Mouse (Mus musculus) spleen, adult 2 months (tissue): ENCODE results near the gene Rp9. TPM values are rescaled to one million over a fixed set of nuclear protein-coding genes. Genes with fewer than 3 reads are reported as not detected.

Experiments
- DNase-seq, 2 experiments: peaks; one replicate each; pipeline versions ENCODE4 v3.0.0 to v3.0.0-alpha.2; 2012 to 2021; ENCODE audit warnings: low spot score in 2 of 2, low read depth in 1 of 2
- H3K27ac ChIP-seq: fragments of 200-500 bp; 2 replicates; pipeline ENCODE4 v1.5.1; 2012; ENCODE audit warnings: low read length, inconsistent platforms; ENCODE audit not compliant: insufficient read depth
- H3K27me3 ChIP-seq: fragments of 200-500 bp; 2 replicates; pipeline ENCODE4 v1.6.1; 2012; ENCODE audit warnings: mild to moderate bottlenecking, moderate library complexity, low read length, inconsistent platforms; ENCODE audit not compliant: control insufficient read depth, insufficient read depth
- H3K36me3 ChIP-seq: fragments of 200-500 bp; 2 replicates; pipeline ENCODE4 v1.6.1; 2012; ENCODE audit warnings: mild to moderate bottlenecking, low read length, inconsistent platforms; ENCODE audit not compliant: control insufficient read depth, insufficient read depth
- H3K4me1 ChIP-seq: fragments of 200-500 bp; 2 replicates; pipeline ENCODE4 v1.6.1; 2011; ENCODE audit warnings: inconsistent platforms; ENCODE audit not compliant: control insufficient read depth, insufficient read depth, insufficient read length
- H3K4me3 ChIP-seq: fragments of 200-500 bp; 2 replicates; pipeline ENCODE4 v1.5.1; 2011; ENCODE audit warnings: mild to moderate bottlenecking, inconsistent platforms; ENCODE audit not compliant: insufficient read depth, insufficient read length; ENCODE audit errors: extremely low read depth
- CTCF ChIP-seq: fragments of 200-500 bp; IDR thresholded peaks from 2 replicates; pipeline ENCODE4 v1.5.1; 2011; ENCODE audit warnings: mild to moderate bottlenecking, inconsistent platforms; ENCODE audit not compliant: insufficient read depth, insufficient read length, insufficient replicate concordance; ENCODE audit errors: extremely low read depth
- POLR2A ChIP-seq: fragments of 200-500 bp; IDR thresholded peaks from 2 replicates; pipeline ENCODE4 v1.6.1; 2011; ENCODE audit warnings: low read depth, low read length, inconsistent platforms
- WGBS: fragments of 180-500 bp; shearing (Covaris S2); methylation state at CpG from one replicate; pipeline ENCODE4 v1.1.7; 2018; 5-methylcytosine and 5-hydroxymethylcytosine counted together
- polyA plus RNA-seq: library from polyadenylated mRNA; depleted of rRNA; stranded (reverse); fragments of >200 nt; gene quantifications from 2 replicates; pipeline ENCODE4 v1.2.3, GENCODE M21; 2012

Rp9 gene
- polyA plus RNA-seq, 1 experiment: 64.8 TPM

GRCm38 (mm10) chr9:22438826-22439225, 30.7 kb downstream of the Rp9 start:
- Histone ChIP-seq H3K27ac (no peak overlapping the region), H3K4me1 (no peaks in the 10 kb centered on the region), H3K27me3 (no peaks in the 10 kb centered on the region), H3K36me3 (no peaks in the 10 kb centered on the region), H3K4me3 (no peak overlapping the region)
- DNase-seq: no peak
- WGBS: 77% methylated on average over 1 of the region's 1 CpGs
- no peak for TF ChIP-seq CTCF
- TF ChIP-seq POLR2A: no peak

DNA sequence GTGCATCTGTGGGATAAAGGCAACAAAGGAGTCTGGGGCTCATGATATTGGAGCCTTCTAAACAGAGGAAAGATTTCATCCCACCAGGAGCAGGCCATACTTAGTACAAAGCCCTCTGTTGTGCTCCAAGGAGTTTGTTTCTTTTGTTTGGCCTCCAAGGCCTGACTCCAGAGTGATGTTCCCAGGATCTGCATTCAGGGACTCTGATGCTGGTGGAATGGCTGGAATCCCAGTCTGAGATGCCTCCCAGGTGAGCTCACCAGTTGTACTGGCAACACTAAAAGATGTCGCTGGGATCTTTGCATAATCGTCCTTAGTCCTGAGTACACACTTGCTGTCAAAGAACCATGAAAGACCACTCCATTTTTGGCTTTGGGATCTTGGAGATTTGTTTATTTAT, 35.4 kb downstream of the Rp9 start:
- WGBS: 93% methylated on average over 2 of the region's 2 CpGs
- Histone ChIP-seq H3K27ac (no peak overlapping the region), H3K4me1 (peaks cover 6% of the 10 kb centered on the region; the same call in 1 of the 2 replicates), H3K27me3 (no peaks in the 10 kb centered on the region), H3K36me3 (no peaks in the 10 kb centered on the region), H3K4me3 (no peak overlapping the region)
- TF ChIP-seq CTCF (no peak), POLR2A (no peak)
- DNase-seq: no peak

GRCm38 (mm10) chr9:22433221-22433620, 36.3 kb downstream of the Rp9 start:
- 90% methylated on average over 2 of the region's 2 CpGs for WGBS
- Histone ChIP-seq H3K27ac (no peak overlapping the region), H3K27me3 (no peaks in the 10 kb centered on the region), H3K36me3 (no peaks in the 10 kb centered on the region), H3K4me1 (peaks cover 6% of the 10 kb centered on the region; the same call in 1 of the 2 replicates), H3K4me3 (no peak overlapping the region)
- DNase-seq: no peak
- TF ChIP-seq POLR2A: no peak
- TF ChIP-seq CTCF: no peak

DNA sequence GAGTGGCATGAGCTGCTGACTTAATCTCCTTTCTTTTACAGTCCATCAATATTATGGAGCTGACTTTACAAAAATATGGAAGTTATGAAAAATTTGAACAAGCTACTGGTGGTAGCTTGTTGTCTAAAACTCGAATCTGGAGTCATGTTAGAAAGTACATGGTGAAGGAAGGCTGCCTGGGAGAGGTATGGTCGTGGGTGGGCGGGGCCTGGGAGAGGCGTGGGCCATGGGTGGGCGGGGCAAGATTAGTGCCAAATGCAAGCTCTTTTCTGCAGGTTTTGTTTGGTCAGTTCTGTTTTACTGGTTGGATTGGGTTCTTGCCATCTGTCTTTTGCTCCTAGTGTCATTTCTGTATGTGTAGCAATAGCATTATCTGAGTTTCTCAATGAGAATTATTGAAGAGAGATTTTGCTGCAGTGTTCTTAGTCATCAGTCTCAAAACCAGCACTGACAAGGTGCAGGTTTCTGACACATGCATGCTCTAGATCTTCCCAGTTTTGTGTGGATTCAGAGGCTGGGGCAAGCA, 39.2 kb downstream of the Rp9 start:
- TF ChIP-seq POLR2A: no peak
- no peak for TF ChIP-seq CTCF
- Histone ChIP-seq H3K27ac (no peak overlapping the region), H3K27me3 (no peaks in the 10 kb centered on the region), H3K4me1 (peaks cover 6% of the 10 kb centered on the region; the same call in 1 of the 2 replicates), H3K4me3 (no peak overlapping the region), H3K36me3 (no peaks in the 10 kb centered on the region)
- WGBS: 10% methylated on average over 5 of the region's 5 CpGs
- DNase-seq: no peak

- Histone ChIP-seq H3K27me3 (no peaks in the 10 kb centered on the region), H3K36me3 (no peaks in the 10 kb centered on the region), H3K4me3 (no peak overlapping the region; the same call in 1 of the 2 replicates), H3K27ac (no peak overlapping the region), H3K4me1 (peaks cover 6% of the 10 kb centered on the region; the same call in 1 of the 2 replicates)
- TF ChIP-seq CTCF: no peak
- TF ChIP-seq POLR2A: no peak
- WGBS: 26% methylated on average over 15 of the region's 15 CpGs
- DNase-seq: peak; percentile 11 to 55
These were observed 39.9 kb downstream of the Rp9 start for GRCm38 (mm10) chr9:22429533-22430241.

- Histone ChIP-seq H3K36me3 (no peaks in the 10 kb centered on the region), H3K4me3 (no peak overlapping the region), H3K27me3 (no peaks in the 10 kb centered on the region), H3K27ac (no peak overlapping the region), H3K4me1 (peaks cover 6% of the 10 kb centered on the region; the same call in 1 of the 2 replicates)
- 71% methylated on average over 14 of the region's 14 CpGs for WGBS
- no peak for TF ChIP-seq CTCF
- no peak for TF ChIP-seq POLR2A
- no peak for DNase-seq
These were observed 40.7 kb downstream of the Rp9 start for GRCm38 (mm10) chr9:22428666-22429410.
